Mouse (Mus musculus) hindbrain, embryonic 13.5 days (tissue): ENCODE results near the gene Fhl2. TPM values are rescaled to one million over a fixed set of nuclear protein-coding genes. Genes with fewer than 3 reads are reported as not detected.

Source experiments
- ATAC-seq: fragments of 200-750 bp; cut with Nextera tagmentation; 2 replicates; pipeline ENCODE4 v1.8.0; 2017; ENCODE audit warnings: moderate TSS enrichment; ENCODE audit not compliant: low FRiP score
- H3K27ac ChIP-seq: fragments of 300-500 bp; sonication (generic); 2 replicates; pipeline ENCODE4 v1.5.1; 2015; ENCODE audit warnings: inconsistent platforms, mild to moderate bottlenecking, moderate library complexity
- H3K27me3 ChIP-seq: fragments of 300-500 bp; sonication (generic); 2 replicates; pipeline ENCODE4 v1.6.1; 2015; ENCODE audit warnings: mild to moderate bottlenecking, inconsistent platforms
- H3K36me3 ChIP-seq: fragments of 300-500 bp; sonication (generic); 2 replicates; pipeline ENCODE4 v1.6.1; 2015; ENCODE audit warnings: mild to moderate bottlenecking, inconsistent platforms
- H3K4me1 ChIP-seq: fragments of 300-500 bp; sonication (generic); replicated peaks from 2 replicates; pipeline ENCODE4 v1.6.1; 2015; ENCODE audit warnings: inconsistent platforms
- H3K4me2 ChIP-seq: fragments of 300-500 bp; sonication (generic); 2 replicates; pipeline ENCODE4 v1.6.1; 2015; ENCODE audit warnings: inconsistent platforms, mild to moderate bottlenecking, moderate library complexity
- H3K4me3 ChIP-seq: fragments of 300-500 bp; sonication (generic); 2 replicates; pipeline ENCODE4 v1.5.1; 2015; ENCODE audit warnings: mild to moderate bottlenecking, inconsistent platforms
- H3K9ac ChIP-seq: fragments of 300-500 bp; sonication (generic); 2 replicates; pipeline ENCODE4 v1.6.1; 2015; ENCODE audit warnings: mild to moderate bottlenecking, inconsistent platforms
- H3K9me3 ChIP-seq: fragments of 300-500 bp; sonication (generic); 2 replicates; pipeline ENCODE4 v1.6.1; 2016; ENCODE audit warnings: inconsistent platforms
- WGBS: fragments of 180-500 bp; shearing (Covaris S2); methylation state at CpG from one replicate; pipeline ENCODE4 v1.1.7; 2015; 5-methylcytosine and 5-hydroxymethylcytosine counted together
- polyA plus RNA-seq: library from polyadenylated mRNA; unstranded; fragments of >200 nt; fragmentation: Nextera tagmentation; extraction: Ambion mirVana; gene quantifications from 2 replicates; pipeline ENCODE4 v1.2.1, GENCODE M21; 2015

Fhl2 gene
- 19.8 and 21.2 TPM in 2 replicates for polyA plus RNA-seq

GRCm38 (mm10) chr1:43196661-43197241 is at the start of gene Fhl2:
Gene Fhl2 (minus strand): TSS chr1:43196984.
- Histone ChIP-seq H3K27ac (no peak within 1 kb of the TSS), H3K27me3 (no peaks in the 10 kb centered on the region), H3K9me3 (no peaks in the 10 kb centered on the region), H3K4me1 (no peaks in the 10 kb centered on the region), H3K36me3 (no peaks in the 10 kb centered on the region), H3K4me2 (no peak within 1 kb of the TSS), H3K9ac (no peak within 1 kb of the TSS), H3K4me3 (no peak within 1 kb of the TSS)
- WGBS = 81% methylated on average over 5 of the region's 5 CpGs
- no peak for ATAC-seq

- Histone ChIP-seq H3K9ac (no peak overlapping the region), H3K27ac (no peak overlapping the region), H3K4me3 (no peak overlapping the region), H3K36me3 (no peaks in the 10 kb centered on the region), H3K9me3 (no peaks in the 10 kb centered on the region), H3K4me2 (no peak overlapping the region), H3K27me3 (no peaks in the 10 kb centered on the region), H3K4me1 (no peaks in the 10 kb centered on the region)
- WGBS = 79% methylated on average over 2 of the region's 2 CpGs
- no peak for ATAC-seq
Measured at GRCm38 (mm10) chr1:43245014-43245413, 48.2 kb upstream of the Fhl2 start.

GRCm38 (mm10) chr1:43241208-43241607 is 44.4 kb upstream of the Fhl2 start:
- no peak overlapping the region for H3K4me2 ChIP-seq
- H3K27ac ChIP-seq = no peak overlapping the region
- H3K4me1 ChIP-seq = no peaks in the 10 kb centered on the region
- no peaks in the 10 kb centered on the region for H3K27me3 ChIP-seq
- no peak overlapping the region for H3K9ac ChIP-seq
- ATAC-seq = no peak
- H3K9me3 ChIP-seq = no peaks in the 10 kb centered on the region
- WGBS = 86% methylated on average over 2 of the region's 2 CpGs
- H3K4me3 ChIP-seq = no peak overlapping the region
- no peaks in the 10 kb centered on the region for H3K36me3 ChIP-seq

- H3K27me3 ChIP-seq = no peaks in the 10 kb centered on the region
- no peak overlapping the region for H3K4me2 ChIP-seq
- no peaks in the 10 kb centered on the region for H3K9me3 ChIP-seq
- H3K36me3 ChIP-seq = no peaks in the 10 kb centered on the region
- H3K4me3 ChIP-seq = no peak overlapping the region
- WGBS = 90% methylated on average over 2 of the region's 2 CpGs
- no peak overlapping the region for H3K27ac ChIP-seq
- ATAC-seq = no peak
- no peaks in the 10 kb centered on the region for H3K4me1 ChIP-seq
- H3K9ac ChIP-seq = no peak overlapping the region
Measured at GRCm38 (mm10) chr1:43239796-43240313, 43.1 kb upstream of the Fhl2 start.

GRCm38 (mm10) chr1:43238471-43238870 is 41.7 kb upstream of the Fhl2 start:
- Histone ChIP-seq H3K9me3 (no peaks in the 10 kb centered on the region), H3K4me3 (no peak overlapping the region), H3K4me2 (no peak overlapping the region), H3K27me3 (no peaks in the 10 kb centered on the region), H3K27ac (no peak overlapping the region), H3K4me1 (no peaks in the 10 kb centered on the region), H3K9ac (no peak overlapping the region), H3K36me3 (no peaks in the 10 kb centered on the region)
- ATAC-seq = no peak
- WGBS = 84% methylated on average over 2 of the region's 2 CpGs

GRCm38 (mm10) chr1:43237360-43238235 is 40.8 kb upstream of the Fhl2 start:
- WGBS = 87% methylated on average over 3 of the region's 3 CpGs
- Histone ChIP-seq H3K4me2 (no peak overlapping the region), H3K4me3 (no peak overlapping the region), H3K9me3 (no peaks in the 10 kb centered on the region), H3K27ac (no peak overlapping the region), H3K4me1 (no peaks in the 10 kb centered on the region), H3K9ac (no peak overlapping the region), H3K36me3 (no peaks in the 10 kb centered on the region), H3K27me3 (no peaks in the 10 kb centered on the region)
- ATAC-seq = no peak

GRCm38 (mm10) chr1:43225531-43226151 is 28.9 kb upstream of the Fhl2 start:
- WGBS = 71% methylated on average over 8 of the region's 8 CpGs
- Histone ChIP-seq H3K9me3 (no peaks in the 10 kb centered on the region), H3K27ac (no peak overlapping the region), H3K4me2 (no peak overlapping the region), H3K9ac (no peak overlapping the region), H3K36me3 (no peaks in the 10 kb centered on the region), H3K4me1 (no peaks in the 10 kb centered on the region), H3K4me3 (no peak overlapping the region), H3K27me3 (no peaks in the 10 kb centered on the region)
- no peak for ATAC-seq

GRCm38 (mm10) chr1:43224943-43225342 is 28.2 kb upstream of the Fhl2 start:
- Histone ChIP-seq H3K9me3 (no peaks in the 10 kb centered on the region), H3K9ac (no peak overlapping the region), H3K27ac (no peak overlapping the region), H3K4me2 (no peak overlapping the region), H3K4me3 (no peak overlapping the region), H3K4me1 (no peaks in the 10 kb centered on the region), H3K36me3 (no peaks in the 10 kb centered on the region), H3K27me3 (no peaks in the 10 kb centered on the region)
- no peak for ATAC-seq
- 82% methylated on average over 4 of the region's 4 CpGs for WGBS

- WGBS = 69% methylated on average over 2 of the region's 2 CpGs
Measured at GRCm38 (mm10) chr1:43224171-43224570, 27.4 kb upstream of the Fhl2 start.

GRCm38 (mm10) chr1:43223097-43223496 is 26.3 kb upstream of the Fhl2 start:
- Histone ChIP-seq H3K4me2 (no peak overlapping the region), H3K4me1 (no peaks in the 10 kb centered on the region), H3K27ac (no peak overlapping the region), H3K9ac (no peak overlapping the region), H3K36me3 (no peaks in the 10 kb centered on the region), H3K9me3 (no peaks in the 10 kb centered on the region), H3K27me3 (no peaks in the 10 kb centered on the region), H3K4me3 (no peak overlapping the region)
- 91% methylated on average over 5 of the region's 5 CpGs for WGBS
- ATAC-seq = no peak

More at GRCm38 (mm10) chr1:43224171-43224570, 27.4 kb upstream of the Fhl2 start:
- no peak overlapping the region for H3K9ac ChIP-seq
- H3K27ac ChIP-seq = no peak overlapping the region
- no peaks in the 10 kb centered on the region for H3K4me1 ChIP-seq
- H3K9me3 ChIP-seq = no peaks in the 10 kb centered on the region
- no peak for ATAC-seq
- no peak overlapping the region for H3K4me3 ChIP-seq
- no peaks in the 10 kb centered on the region for H3K36me3 ChIP-seq
- H3K27me3 ChIP-seq = no peaks in the 10 kb centered on the region
- no peak overlapping the region for H3K4me2 ChIP-seq

- Histone ChIP-seq H3K4me3 (no peak overlapping the region), H3K4me2 (no peak overlapping the region), H3K27ac (no peak overlapping the region), H3K4me1 (no peaks in the 10 kb centered on the region), H3K9me3 (no peaks in the 10 kb centered on the region), H3K27me3 (no peaks in the 10 kb centered on the region), H3K36me3 (no peaks in the 10 kb centered on the region), H3K9ac (no peak overlapping the region)
- no peak for ATAC-seq
- 93% methylated on average over 3 of the region's 3 CpGs for WGBS
Measured at GRCm38 (mm10) chr1:43218016-43218680, 21.4 kb upstream of the Fhl2 start.

GRCm38 (mm10) chr1:43215601-43216000 is 18.8 kb upstream of the Fhl2 start:
- no peaks in the 10 kb centered on the region for H3K36me3 ChIP-seq
- no peak overlapping the region for H3K4me3 ChIP-seq
- no peak overlapping the region for H3K27ac ChIP-seq
- no peak overlapping the region for H3K4me2 ChIP-seq
- H3K9me3 ChIP-seq = no peaks in the 10 kb centered on the region
- no peak for ATAC-seq
- H3K4me1 ChIP-seq = no peaks in the 10 kb centered on the region
- H3K9ac ChIP-seq = no peak overlapping the region
- WGBS = 75% methylated on average over 3 of the region's 3 CpGs
- no peaks in the 10 kb centered on the region for H3K27me3 ChIP-seq
